Mouse (Mus musculus): ENCODE measurements around the gene Nob1. TPM values are rescaled to one million over a fixed set of nuclear protein-coding genes. Genes with fewer than 3 reads are reported as not detected.

The Nob1 gene
- polyA plus RNA-seq, 1 experiment from 2014 or later: 80.7 TPM

GRCm38 (mm10) chr8:107430821-107431220 lies 6.0 kb upstream of the Nob1 start:
- no peak overlapping the region for H3K9ac ChIP-seq (replicated peaks)
- no peaks in the 10 kb centered on the region for H3K36me3 ChIP-seq
- H3K4me2 ChIP-seq (replicated peaks): no peak overlapping the region
- H3K9me3 ChIP-seq: no peaks in the 10 kb centered on the region
- H3K27me3 ChIP-seq: 0 out of 2 replicates have a peak, but pooled peaks cover 4% of the 10 kb centered on the region
- 85% methylated on average over 8 of the region's 8 CpGs for WGBS
- no peak overlapping the region for H3K4me3 ChIP-seq
- peaks cover 3% of the 10 kb centered on the region for H3K4me1 ChIP-seq
- ATAC-seq (ENCODE audit: low FRiP score, low read depth): no peak
- H3K27ac ChIP-seq (replicated peaks): no peak overlapping the region

GRCm38 (mm10) chr8:107425230-107425597 lies 363 bp upstream of the Nob1 start:
- 54% methylated on average over 8 of the region's 8 CpGs for whole genome bisulfite sequencing
- Histone ChIP-seq H3K4me2 (replicated peaks) (no peak overlapping the region), H3K4me1 (peaks cover 17% of the 10 kb centered on the region), H3K9me3 (no peaks in the 10 kb centered on the region), H3K36me3 (peaks cover 22% of the 10 kb centered on the region), H3K27ac (replicated peaks) (no peak overlapping the region), H3K9ac (replicated peaks) (no peak overlapping the region), H3K4me3 (no peak overlapping the region), H3K27me3 (0 out of 2 replicates have a peak, but pooled peaks cover 4% of the 10 kb centered on the region)
- 0 out of 2 replicates have a peak, but pooled peaks have one; percentile 4 for ATAC-seq (ENCODE audit: low FRiP score, low read depth)

GRCm38 (mm10) chr8:107424176-107424575 lies 675 bp downstream of the Nob1 start:
- peak overlapping the region; percentile 70 for H3K4me3 ChIP-seq
- H3K4me2 ChIP-seq (replicated peaks): peak overlapping the region; percentile 79
- H3K9ac ChIP-seq (replicated peaks): peak overlapping the region; percentile 80
- 30% methylated on average over 9 of the region's 9 CpGs for WGBS
- H3K9me3 ChIP-seq: no peaks in the 10 kb centered on the region
- H3K27me3 ChIP-seq: 0 out of 2 replicates have a peak, but pooled peaks cover 4% of the 10 kb centered on the region
- H3K4me1 ChIP-seq: peaks cover 17% of the 10 kb centered on the region
- H3K27ac ChIP-seq (replicated peaks): no peak overlapping the region
- H3K36me3 ChIP-seq: peaks cover 32% of the 10 kb centered on the region
- ATAC-seq (ENCODE audit: low FRiP score, low read depth): no peak

- WGBS: 86% methylated on average over 12 of the region's 12 CpGs
- no peaks in the 10 kb centered on the region for H3K27me3 ChIP-seq
- H3K4me2 ChIP-seq (replicated peaks): no peak overlapping the region
- peaks cover 3% of the 10 kb centered on the region; the same call in 1 of the 2 replicates for H3K4me1 ChIP-seq
- no peak overlapping the region for H3K27ac ChIP-seq (replicated peaks)
- no peak overlapping the region for H3K4me3 ChIP-seq
- H3K9ac ChIP-seq (replicated peaks): no peak overlapping the region
- peaks cover 97% of the 10 kb centered on the region for H3K36me3 ChIP-seq
- H3K9me3 ChIP-seq: no peaks in the 10 kb centered on the region
- no peak for ATAC-seq (ENCODE audit: low FRiP score, low read depth)
Observed at GRCm38 (mm10) chr8:107417001-107417400, 7.8 kb downstream of the Nob1 start.

GRCm38 (mm10) chr8:107413881-107414280 lies 11.0 kb downstream of the Nob1 start:
- H3K27ac ChIP-seq (replicated peaks): no peak overlapping the region
- H3K9me3 ChIP-seq: no peaks in the 10 kb centered on the region
- H3K4me2 ChIP-seq (replicated peaks): no peak overlapping the region
- ATAC-seq (ENCODE audit: low FRiP score, low read depth): no peak
- no peaks in the 10 kb centered on the region for H3K4me1 ChIP-seq
- 89% methylated on average over 10 of the region's 10 CpGs for WGBS
- H3K9ac ChIP-seq (replicated peaks): no peak overlapping the region
- H3K4me3 ChIP-seq: no peak overlapping the region
- H3K27me3 ChIP-seq: no peaks in the 10 kb centered on the region
- H3K36me3 ChIP-seq: peaks cover 97% of the 10 kb centered on the region

GRCm38 (mm10) chr8:107412552-107412951 lies 12.3 kb downstream of the Nob1 start:
- Histone ChIP-seq H3K9ac (replicated peaks) (no peak overlapping the region), H3K4me1 (no peaks in the 10 kb centered on the region), H3K9me3 (no peaks in the 10 kb centered on the region), H3K27me3 (no peaks in the 10 kb centered on the region), H3K4me2 (replicated peaks) (no peak overlapping the region), H3K36me3 (peaks cover 94% of the 10 kb centered on the region), H3K4me3 (no peak overlapping the region), H3K27ac (replicated peaks) (no peak overlapping the region)
- 91% methylated on average over 8 of the region's 8 CpGs for WGBS
- ATAC-seq (ENCODE audit: low FRiP score, low read depth): no peak

- no peak overlapping the region for H3K27ac ChIP-seq (replicated peaks)
- H3K4me3 ChIP-seq: no peak overlapping the region
- ATAC-seq (ENCODE audit: low FRiP score, low read depth): no peak
- H3K9me3 ChIP-seq: no peaks in the 10 kb centered on the region
- no peak overlapping the region for H3K4me2 ChIP-seq (replicated peaks)
- peaks cover 83% of the 10 kb centered on the region for H3K36me3 ChIP-seq
- H3K27me3 ChIP-seq: no peaks in the 10 kb centered on the region
- H3K9ac ChIP-seq (replicated peaks): no peak overlapping the region
- 79% methylated on average over 4 of the region's 4 CpGs for WGBS
- no peaks in the 10 kb centered on the region for H3K4me1 ChIP-seq
Observed at GRCm38 (mm10) chr8:107411391-107411790, 13.5 kb downstream of the Nob1 start.

- Histone ChIP-seq H3K4me1 (peaks cover 11% of the 10 kb centered on the region; the same call in 1 of the 2 replicates), H3K27me3 (no peaks in the 10 kb centered on the region), H3K4me3 (no peak overlapping the region), H3K4me2 (replicated peaks) (no peak overlapping the region), H3K36me3 (peaks cover 30% of the 10 kb centered on the region), H3K9ac (replicated peaks) (no peak overlapping the region), H3K9me3 (no peaks in the 10 kb centered on the region), H3K27ac (replicated peaks) (no peak overlapping the region)
- ATAC-seq (ENCODE audit: low FRiP score, low read depth): no peak
- WGBS: 70% methylated on average over 3 of the region's 3 CpGs
Observed at GRCm38 (mm10) chr8:107405935-107406334, 18.9 kb downstream of the Nob1 start.

GRCm38 (mm10) chr8:107404057-107404456 lies 20.8 kb downstream of the Nob1 start:
- Histone ChIP-seq H3K9me3 (no peaks in the 10 kb centered on the region), H3K27me3 (no peaks in the 10 kb centered on the region), H3K4me2 (replicated peaks) (no peak overlapping the region), H3K4me3 (no peak overlapping the region), H3K36me3 (peaks cover 12% of the 10 kb centered on the region; the same call in 1 of the 2 replicates), H3K4me1 (peaks cover 11% of the 10 kb centered on the region; the same call in 1 of the 2 replicates), H3K9ac (replicated peaks) (no peak overlapping the region), H3K27ac (replicated peaks) (no peak overlapping the region)
- 84% methylated on average over 4 of the region's 4 CpGs for WGBS
- ATAC-seq (ENCODE audit: low FRiP score, low read depth): no peak

- Histone ChIP-seq H3K27ac (replicated peaks) (no peak within 1 kb of the TSS), H3K36me3 (0 out of 2 replicates have a peak, but pooled peaks cover 7% of the 10 kb centered on the region), H3K27me3 (no peaks in the 10 kb centered on the region; the same call in 1 of the 2 replicates), H3K4me2 (replicated peaks) (peak within 1 kb of the TSS; percentile 54), H3K4me1 (peaks cover 11% of the 10 kb centered on the region; the same call in 1 of the 2 replicates), H3K9me3 (no peaks in the 10 kb centered on the region), H3K9ac (replicated peaks) (0 out of 2 replicates have a peak within 1 kb of the TSS, but pooled peaks have one; percentile 4), H3K4me3 (peak within 1 kb of the TSS; percentile 32)
- peak; percentile 98 for ATAC-seq (ENCODE audit: low FRiP score, low read depth)
- WGBS: 14% methylated on average over 22 of the region's 22 CpGs
Observed at GRCm38 (mm10) chr8:107403038-107403781, 21.6 kb downstream of the Nob1 start, which contains the start of gene Nqo1. Gene Nqo1 (minus strand): TSS chr8:107403206.

- WGBS: 91% methylated on average over 5 of the region's 5 CpGs
- H3K4me1 ChIP-seq: peaks cover 11% of the 10 kb centered on the region; the same call in 1 of the 2 replicates
- H3K4me2 ChIP-seq (replicated peaks): no peak overlapping the region
- ATAC-seq (ENCODE audit: low FRiP score, low read depth): no peak
- no peak overlapping the region for H3K4me3 ChIP-seq
- no peak overlapping the region for H3K27ac ChIP-seq (replicated peaks)
- no peaks in the 10 kb centered on the region for H3K36me3 ChIP-seq
- H3K9ac ChIP-seq (replicated peaks): no peak overlapping the region
- no peaks in the 10 kb centered on the region; the same call in 1 of the 2 replicates for H3K27me3 ChIP-seq
- no peaks in the 10 kb centered on the region for H3K9me3 ChIP-seq
Observed at GRCm38 (mm10) chr8:107401866-107402265, 23.0 kb downstream of the Nob1 start.

- Histone ChIP-seq H3K4me3 (no peak overlapping the region), H3K4me1 (peaks cover 11% of the 10 kb centered on the region; the same call in 1 of the 2 replicates), H3K9me3 (no peaks in the 10 kb centered on the region), H3K4me2 (replicated peaks) (no peak overlapping the region), H3K36me3 (no peaks in the 10 kb centered on the region), H3K27ac (replicated peaks) (no peak overlapping the region), H3K9ac (replicated peaks) (no peak overlapping the region), H3K27me3 (no peaks in the 10 kb centered on the region; the same call in 1 of the 2 replicates)
- no peak for ATAC-seq (ENCODE audit: low FRiP score, low read depth)
- WGBS: 46% methylated on average over 9 of the region's 9 CpGs
Observed at GRCm38 (mm10) chr8:107399495-107399894, 25.4 kb downstream of the Nob1 start.
